Mouse (Mus musculus): ENCODE measurements around the gene Tex14.
A peak's percentile ranks its signal among the peaks of the same experiment; 100 is the strongest.
"Not testable (repeated sequence)": the region's sequence is repeated elsewhere in the genome, so short reads cannot be mapped to it uniquely, and the experiment has no call there.

Gene Tex14

DNA sequence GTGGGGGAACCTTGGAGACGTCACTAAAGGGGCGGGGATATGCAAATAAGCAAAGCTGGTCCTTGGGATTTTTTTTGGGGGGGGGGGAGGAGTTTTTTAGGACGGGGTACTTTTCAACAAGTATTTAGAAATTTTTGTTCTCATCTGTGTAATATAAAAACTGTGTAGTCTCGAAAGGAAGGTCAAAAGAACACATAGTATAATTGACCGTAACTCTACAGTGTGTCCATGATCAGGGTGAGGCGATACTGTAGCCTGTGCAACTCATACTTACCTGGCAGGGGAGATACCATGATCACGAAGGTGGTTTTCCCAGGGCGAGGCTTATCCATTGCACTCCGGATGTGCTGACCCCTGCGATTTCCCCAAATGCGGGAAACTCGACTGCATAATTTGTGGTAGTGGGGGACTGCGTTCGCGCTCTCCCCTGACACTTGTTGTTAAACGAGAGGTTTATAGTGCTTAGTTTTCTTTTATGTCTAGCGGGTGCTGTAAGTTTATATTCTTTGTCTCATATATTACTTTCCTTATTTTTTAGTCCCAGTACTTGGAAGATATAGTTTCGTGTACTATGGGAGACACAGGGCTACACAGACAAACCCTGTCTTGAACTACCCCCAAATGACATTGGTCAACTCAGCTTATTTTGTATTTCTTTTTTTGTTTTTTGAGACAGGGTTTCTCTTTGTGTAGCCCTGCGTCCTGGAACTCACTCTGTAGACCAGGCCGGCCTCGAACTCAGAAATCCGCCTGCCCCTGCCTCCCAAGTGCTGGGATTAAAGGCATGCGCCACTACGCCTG is 21.8 kb downstream of the Tex14 start:
- DNase-seq (ENCODE audit: low spot score): peak; percentile 91

DNA sequence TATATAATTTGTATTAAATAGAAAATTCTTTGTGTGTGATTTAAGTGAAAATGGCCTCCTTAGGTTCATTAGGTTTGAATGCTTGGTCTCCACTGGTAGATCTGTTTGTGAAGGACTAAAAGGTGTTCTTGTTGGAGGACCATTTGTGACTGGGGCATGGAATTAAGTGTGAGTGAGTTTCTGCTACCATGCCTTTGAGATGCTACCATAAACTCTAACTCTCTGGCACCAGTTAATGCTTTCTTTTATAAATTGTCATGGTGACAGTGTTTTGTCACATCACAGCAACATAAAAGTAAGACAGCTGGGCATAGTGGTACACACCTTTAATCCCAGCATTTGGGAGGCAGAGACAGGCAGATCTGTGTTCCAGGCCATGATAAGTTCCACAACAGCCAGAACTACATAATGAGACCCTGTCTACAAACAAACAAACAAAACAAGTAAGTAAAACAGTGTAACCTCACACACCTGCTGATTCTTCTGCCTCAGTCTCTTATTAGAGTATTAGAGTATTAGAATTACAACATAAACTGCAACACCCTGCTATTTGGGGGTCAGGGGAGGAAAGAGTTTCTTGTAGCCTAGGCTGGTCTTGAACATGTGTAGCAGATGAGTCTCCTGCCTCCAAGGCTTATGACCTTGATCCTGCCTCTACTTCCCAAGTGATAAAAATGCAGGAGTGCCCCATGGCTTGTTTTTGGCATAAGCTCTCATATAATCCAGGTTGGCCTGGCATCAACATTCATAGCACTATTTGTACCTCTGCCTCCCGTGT is 22.6 kb downstream of the Tex14 start:
- no peak for DNase-seq (ENCODE audit: low spot score)

DNA sequence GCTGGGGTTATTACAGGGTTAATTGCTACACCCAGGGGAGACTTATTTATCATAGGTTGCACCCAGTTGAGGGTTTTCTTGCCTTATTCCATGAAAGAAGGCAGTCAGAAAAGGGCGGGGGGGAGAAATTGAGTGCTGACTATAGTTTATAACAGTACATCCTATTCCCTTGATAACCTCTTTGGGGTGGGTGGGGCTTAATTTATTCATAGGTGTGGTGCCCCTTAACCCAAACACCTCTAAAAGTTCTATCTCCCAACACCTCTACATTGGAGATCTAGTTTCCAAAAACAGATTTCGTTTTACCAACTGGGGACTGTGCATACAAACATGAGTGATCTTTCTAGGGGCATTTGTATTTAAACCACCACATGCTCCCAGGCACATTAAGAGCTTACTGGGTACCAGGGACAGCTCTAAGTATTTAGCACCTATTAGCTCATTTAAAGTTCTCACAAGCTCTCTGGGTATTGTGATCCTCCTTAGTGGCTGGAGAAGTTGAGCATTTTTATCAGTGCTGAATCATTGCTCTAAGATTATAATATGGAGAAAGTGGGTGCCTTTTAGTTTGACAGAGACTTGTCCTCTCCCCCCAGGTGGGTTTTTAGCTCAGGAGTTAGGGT is 23.3 kb downstream of the Tex14 start:
- DNase-seq (ENCODE audit: low spot score): no peak

DNA sequence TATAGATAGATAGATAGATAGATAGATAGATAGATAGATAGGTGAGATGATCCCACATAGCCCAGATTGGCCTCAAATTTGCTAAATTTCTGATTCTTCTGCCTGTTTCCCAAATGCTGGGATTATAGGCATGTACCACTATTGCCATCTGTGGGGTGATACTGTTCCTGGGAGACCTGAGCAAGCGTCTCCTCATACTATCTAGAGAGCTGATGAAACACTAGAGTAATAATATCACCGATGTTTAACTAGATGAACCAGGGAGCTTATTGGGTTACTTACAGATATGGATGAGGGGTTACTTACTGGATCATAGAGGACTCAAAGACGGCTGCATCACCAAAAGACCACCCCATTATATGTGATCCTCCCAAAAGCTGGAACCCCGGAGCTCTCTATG is 24.5 kb downstream of the Tex14 start:
- no peak for DNase-seq (ENCODE audit: low spot score)

DNA sequence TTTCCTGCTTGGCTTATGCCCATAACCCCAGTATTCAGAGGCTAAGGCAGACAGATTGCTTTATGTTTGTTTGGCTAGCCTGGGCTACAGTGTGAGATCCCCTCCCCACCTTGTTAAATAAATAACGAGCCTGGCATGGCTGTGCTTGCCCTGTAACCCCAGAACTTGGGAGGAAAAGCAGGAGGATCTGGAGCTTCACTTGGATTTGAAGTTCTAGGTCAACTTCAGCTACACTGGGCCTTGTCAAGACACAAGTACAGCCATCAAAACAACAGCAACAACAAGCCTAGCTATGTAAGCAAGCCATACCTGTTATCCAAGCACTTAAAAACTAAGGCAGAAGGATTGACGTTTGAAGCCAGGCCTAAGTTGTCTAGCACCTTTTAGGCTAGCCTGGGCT is 25.5 kb downstream of the Tex14 start:
- no peak for DNase-seq (ENCODE audit: low spot score)

DNA sequence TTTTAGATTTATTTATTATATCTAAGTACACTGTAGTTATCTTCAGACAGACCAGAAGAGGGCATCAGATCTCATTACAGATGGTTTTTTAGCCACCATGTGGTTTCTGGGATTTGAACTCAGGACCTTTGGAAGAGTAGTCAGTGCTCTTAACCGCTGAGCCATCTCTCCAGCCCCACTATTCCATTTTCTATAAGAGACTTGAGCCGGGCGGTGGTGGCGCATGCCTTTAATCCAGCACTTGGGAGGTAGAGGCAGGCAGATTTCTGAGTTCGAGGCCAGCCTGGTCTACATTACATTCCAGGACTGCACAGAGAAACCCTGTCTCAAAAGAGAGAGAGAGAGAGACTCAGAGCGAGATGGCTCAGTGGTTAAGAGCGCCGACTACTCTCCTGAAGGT is 26.9 kb downstream of the Tex14 start:
- DNase-seq (ENCODE audit: low spot score): not testable (repeated sequence)

DNA sequence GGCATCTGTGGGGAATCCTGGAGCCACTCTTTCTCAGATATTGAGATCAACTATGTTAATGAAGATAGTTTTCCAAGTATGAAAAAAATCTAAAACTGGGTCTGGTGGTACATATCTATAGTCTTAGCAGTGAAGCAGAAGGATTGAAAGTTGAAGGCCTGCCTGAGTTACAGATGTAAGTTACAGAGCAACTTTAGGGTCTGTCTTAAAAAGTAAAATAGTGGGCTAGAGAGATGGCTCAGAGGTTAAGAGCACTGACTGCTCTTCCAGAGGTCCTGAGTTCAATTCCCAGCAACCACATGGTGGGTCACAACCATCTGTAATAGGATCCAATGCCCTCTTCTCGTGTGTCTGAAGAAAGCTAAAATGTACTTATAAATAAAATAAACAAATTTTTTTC is 27.6 kb downstream of the Tex14 start:
- no peak for DNase-seq (ENCODE audit: low spot score)

DNA sequence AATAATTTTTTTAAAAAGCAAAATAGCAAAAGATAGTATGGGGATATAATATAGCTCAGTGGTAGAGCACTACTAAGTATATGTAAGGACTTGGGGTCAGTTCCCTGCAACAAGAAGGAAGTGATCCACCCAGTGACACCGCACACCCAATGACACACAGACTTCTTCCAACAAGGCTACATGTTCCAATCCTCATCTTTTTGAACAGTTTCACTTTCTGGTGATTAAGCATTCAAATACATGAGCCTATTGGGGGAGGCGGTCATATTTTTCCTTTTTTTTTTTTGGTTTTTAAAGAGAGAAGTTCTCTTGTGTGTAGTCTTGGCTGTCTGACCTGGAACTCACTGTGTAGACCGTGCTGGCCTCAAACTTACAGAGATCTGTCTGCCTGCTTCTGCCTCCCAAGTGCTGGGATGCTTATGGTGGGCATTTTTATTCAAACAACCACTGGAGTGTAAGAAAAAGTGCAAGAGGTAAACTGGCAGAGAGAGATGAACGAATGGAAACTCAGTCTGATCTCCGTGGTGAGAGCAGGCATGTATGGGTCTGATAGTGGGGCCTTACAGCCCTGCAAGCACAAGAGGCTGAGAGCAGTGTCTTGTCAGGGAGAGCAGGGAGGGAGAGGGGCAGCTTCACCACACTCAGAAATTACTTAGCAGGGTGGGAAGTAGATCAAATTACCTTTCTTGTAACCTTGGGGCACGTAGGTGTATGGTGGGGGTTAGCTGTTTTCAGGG is 28.2 kb downstream of the Tex14 start:
- no peak for DNase-seq (ENCODE audit: low spot score)

DNA sequence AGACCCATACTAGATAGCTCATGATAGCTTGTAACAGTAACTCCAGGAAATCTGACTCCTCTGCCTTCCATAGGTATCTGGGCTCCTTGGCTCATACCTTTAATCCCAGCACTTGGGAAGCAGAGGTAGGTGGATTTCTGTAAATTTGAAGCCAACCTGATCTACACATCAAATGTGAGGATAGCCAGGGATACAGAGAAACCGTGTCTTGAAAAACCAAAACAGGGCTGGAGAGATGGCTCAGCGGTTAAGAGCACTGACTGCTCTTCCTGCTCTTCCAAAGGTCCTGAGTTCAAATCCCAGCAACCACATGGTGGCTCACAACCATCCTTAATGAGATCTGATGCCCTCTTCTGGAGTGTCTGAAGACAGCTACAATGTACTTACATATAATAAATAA is 30.2 kb downstream of the Tex14 start:
- DNase-seq (ENCODE audit: low spot score): not testable (repeated sequence)

DNA sequence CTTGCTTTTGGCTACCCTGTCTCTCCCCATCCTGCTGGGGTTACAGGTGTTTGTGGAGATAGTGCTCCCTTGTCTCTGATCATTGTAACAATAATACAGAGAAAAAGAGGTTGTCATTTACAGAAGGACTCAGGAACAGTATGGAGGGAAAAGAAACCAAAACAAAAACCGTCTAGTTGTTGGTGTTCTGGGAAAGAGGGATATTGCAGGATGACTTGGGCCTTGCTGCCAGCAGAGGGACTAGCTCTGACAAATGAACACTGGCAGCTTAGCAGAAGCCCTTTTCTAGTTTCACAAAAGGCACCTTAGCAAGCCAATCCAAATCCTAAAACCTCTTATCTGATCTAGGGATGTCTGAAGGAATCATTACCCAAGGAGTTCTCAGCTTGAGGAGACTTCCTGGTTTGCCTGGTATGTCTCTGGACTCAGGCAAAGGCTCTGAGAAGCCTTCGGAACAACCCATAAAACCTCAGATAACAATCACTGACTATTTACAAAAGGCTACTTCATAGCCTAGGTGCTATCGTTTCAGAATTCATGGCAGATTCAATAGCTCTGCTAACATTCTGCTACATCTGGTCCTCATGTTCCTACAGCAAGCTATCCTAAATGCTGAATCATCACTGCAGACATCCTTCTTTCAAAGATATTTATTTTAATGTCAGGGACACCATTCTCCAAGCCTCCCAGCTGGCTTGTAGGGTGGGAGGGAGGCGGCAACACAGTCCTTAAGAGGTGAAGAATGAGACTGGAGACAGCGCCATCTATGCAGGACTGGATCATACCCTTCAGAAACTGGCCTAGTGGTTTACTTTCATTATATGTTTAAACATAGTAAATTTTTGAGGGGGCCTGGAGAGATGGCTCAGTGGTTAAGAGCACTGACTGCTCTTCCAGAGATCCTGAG is 31.7 kb downstream of the Tex14 start:
- no peak for DNase-seq (ENCODE audit: low spot score)

DNA sequence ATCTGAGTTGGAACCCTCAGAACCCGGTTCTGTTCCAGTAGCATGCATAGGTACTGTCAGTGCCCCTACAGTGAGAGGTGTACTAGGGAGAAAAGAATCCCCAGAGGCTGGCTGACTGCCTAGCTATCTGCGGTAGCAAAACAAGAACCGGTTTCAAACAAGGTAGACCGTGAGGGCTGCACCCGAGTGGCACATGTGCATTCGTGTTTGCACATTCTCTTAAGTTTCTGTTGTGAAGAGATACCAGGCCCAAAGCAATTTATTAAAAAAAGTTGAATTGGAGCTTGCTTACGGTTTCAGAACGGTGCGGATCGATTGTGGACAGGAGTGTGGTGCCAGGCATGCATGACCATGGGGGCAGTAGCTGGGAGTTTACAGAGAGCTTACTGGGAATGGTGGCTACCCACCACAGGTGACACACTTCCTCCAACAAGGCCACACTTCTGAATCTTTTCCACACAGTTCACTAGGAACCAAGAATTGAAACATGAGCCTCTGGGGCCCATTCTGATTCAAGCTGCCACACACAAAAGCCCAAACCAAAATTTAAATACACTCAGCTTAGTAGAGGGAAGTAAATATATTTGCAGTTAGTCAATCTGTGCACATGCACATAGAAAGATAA is 35.0 kb downstream of the Tex14 start:
- DNase-seq (ENCODE audit: low spot score): no peak

DNA sequence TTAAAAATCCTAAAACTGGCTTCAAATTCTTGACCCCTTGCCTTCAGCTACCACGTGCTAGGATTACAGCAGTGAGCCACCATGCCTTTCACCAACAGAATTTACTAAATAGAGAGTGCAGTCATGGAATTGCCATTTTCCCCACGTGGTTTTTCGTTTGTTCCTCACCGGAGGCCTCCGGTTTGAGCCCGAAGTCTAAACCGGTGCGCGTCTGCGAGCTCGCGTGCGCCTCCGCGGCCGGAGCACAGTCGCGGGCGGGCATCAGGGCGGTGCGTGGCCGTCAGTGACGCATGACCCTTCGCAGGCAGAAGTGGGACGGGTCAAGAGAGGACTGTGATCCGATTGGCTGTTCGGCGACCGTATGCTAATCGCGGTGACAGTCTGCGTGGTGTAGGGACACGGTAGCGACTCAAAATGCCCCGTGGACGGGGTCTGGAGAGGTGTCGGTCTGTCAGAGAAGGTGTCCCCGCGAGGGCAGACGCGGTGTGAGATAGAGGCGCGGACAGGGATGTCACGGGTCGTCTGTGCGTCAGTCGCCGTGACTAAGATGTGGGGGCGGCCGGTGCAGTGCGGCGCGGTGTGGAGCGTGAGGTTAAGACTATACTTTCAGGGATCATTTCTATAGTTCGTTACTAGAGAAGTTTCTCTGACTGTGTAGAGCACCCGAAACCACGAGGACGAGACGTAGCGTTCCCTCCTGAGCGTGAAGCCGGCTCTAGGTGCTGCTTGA is 37.9 kb downstream of the Tex14 start:
- DNase-seq (ENCODE audit: low spot score): peak; percentile 65

DNA sequence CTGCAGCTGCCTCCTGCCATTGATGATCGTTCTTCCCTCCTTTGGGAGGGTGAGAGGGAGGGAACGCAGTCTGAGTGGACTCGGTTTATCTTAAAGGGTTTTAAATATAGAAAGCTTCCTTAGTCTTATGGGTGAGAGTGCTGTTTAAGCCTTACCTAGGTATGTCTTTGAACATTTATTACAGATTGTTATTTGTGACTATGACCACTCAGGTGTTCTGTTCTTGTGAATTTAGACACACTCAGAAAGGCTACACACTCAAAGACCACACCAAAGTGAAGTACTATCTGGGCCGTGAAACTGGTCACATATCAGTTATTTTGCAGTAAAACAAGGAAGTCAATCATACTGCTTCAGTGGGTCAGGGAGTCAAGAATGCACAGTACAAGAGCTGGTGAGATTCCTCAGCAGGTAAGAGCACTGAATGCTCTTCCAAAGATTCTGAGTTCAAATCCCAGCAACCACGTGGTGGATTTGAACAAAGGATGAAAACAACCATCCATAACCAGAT is 38.6 kb downstream of the Tex14 start:
- peak; percentile 76 for DNase-seq (ENCODE audit: low spot score)

DNA sequence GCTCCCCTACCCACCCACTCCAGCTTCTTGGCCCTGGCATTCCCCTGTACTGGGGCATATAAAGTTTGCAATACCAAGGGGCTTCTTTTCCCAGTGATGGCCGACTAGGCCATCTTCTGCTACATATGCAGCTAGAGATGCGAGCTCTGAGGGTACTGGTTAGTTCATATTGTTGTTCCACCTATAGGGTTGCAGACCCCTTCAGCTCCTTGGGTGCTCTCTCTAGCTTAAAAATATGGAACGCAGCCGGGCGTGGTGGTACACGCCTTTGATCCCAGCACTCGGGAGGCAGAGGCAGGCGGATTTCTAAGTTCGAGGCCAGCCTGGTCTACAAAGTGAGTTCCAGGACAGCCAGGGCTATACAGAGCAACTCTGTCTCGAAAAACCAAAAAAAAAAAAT is 39.2 kb downstream of the Tex14 start:
- not testable (repeated sequence) for DNase-seq (ENCODE audit: low spot score)

DNA sequence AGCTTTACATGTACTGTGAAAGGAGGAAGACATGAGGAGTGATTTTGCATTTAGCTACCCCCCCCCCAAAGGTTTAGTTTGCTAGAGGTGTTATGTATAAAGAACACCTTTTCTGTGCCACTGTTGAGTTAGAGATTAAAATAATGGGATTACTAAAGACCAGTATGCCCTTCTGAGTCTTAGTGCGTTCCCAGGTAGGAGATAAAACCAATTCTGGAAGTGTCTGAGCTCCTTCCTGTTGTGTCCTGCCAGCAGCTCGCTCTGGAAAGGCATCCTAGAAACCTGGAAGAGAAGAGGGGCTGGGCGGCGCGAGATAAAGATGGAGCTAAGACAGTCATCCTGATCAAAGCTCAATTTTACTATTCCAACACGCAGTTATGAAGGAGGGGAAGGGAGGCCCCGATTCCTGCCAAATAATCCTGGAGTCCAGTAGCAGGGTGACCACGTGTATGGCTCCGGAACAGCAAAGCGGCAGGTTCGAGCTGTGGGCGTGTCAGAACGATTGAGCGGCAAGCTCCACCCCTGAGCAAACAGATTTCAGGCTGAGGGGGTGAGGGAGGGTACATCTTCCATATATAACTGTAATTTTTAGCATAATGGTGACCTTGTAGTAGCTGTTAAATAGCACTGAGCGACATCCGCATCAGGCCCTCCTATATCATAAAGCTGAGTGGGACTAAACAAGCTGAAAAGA is 40.0 kb downstream of the Tex14 start:
- DNase-seq (ENCODE audit: low spot score): no peak

DNA sequence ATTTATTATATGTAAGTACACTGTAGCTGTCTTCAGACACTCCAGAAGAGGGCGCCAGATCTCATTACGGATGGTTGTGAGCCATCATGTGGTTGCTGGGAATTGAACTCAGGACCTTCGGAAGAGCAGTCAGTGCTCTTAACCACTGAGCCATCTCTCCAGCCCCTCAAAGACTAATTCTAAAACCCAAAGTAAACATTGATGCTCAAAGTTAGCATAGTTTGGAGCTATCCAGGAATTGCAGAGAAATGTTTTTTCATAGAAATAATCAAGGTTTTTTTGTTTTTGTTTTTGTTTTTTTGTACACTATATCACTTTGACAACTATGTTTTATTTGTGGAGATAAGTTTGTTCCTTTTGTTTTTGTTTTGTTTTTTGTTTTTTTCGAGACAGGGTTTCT is 40.7 kb downstream of the Tex14 start:
- not testable (repeated sequence) for DNase-seq (ENCODE audit: low spot score)

DNA sequence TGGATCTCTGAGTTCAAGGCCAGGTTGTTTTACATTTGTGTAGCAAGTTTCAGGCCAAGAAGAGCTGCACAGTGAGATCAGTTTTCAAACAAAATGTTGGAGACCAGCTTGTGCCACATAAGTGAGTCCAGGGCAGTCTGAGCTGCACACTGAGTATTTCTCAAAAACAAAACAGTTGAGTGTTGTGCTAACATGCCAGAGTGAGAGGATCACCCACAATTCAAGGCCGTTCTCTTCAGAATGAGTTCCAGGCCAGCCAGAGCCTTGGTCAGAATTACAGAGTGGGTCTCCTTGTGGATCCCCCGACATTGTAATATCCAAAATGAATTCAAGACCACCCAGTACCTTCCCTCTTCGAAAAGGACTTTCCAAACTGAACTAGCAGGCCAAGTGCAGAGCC is 41.3 kb downstream of the Tex14 start:
- DNase-seq (ENCODE audit: low spot score): no peak

DNA sequence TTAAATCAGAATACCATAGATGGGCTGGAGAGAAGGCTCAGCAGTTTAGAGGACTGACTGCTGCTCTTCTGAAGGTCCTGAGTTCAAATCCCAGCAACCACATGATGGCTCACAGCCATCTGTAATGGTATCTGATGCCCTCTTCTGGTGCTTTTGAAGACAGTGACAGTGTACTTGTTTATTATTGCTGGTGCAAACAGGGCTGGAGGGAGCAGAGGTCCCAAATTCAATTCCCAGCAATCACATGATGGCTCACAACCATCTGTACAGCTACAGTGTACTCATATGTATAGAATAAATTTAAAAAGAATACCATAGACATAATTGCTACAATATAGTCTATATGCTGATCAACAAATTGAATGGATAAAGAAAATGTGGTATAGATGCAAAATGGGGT is 42.6 kb downstream of the Tex14 start:
- DNase-seq (ENCODE audit: low spot score): no peak

DNA sequence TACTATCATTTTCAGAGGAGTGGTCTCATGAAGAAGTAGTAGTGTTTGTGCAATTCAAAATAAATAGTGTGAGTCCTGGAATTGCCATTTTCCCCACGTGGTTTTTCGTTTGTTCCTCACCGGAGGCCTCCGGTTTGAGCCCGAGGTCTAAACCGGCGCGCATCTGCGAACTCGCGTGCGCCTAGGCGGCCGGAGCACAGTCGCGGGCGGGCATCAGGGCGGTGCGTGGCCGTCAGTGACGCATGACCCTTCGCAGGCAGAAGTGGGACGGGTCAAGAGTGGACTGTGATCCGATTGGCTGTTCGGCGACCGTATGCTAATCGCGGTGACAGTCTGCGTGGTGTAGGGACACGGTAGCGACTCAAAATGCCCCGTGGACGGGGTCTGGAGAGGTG is 43.2 kb downstream of the Tex14 start:
- DNase-seq (ENCODE audit: low spot score): peak; percentile 74

Data from c-Kit-positive CD71-positive TER-119-positive erythroid progenitor cells, embryonic 14.5 days (primary cell).